Mouse (Mus musculus): ENCODE results near the gene Nppc. TPM values are rescaled to one million over a fixed set of nuclear protein-coding genes. Genes with fewer than 3 reads are reported as not detected.
A peak's percentile ranks its signal among the peaks of the same experiment; 100 is the strongest.

Nppc gene
- total RNA-seq (2021): 1 to 10 TPM; 7.1 to 8.0 TPM

GRCm38 (mm10) chr1:86670279-86671038 lies at the start of gene Nppc:
TSS of gene Nppc (minus strand) at chr1:86670571.
- DNase-seq: peak; percentile 78 to 82

DNA sequence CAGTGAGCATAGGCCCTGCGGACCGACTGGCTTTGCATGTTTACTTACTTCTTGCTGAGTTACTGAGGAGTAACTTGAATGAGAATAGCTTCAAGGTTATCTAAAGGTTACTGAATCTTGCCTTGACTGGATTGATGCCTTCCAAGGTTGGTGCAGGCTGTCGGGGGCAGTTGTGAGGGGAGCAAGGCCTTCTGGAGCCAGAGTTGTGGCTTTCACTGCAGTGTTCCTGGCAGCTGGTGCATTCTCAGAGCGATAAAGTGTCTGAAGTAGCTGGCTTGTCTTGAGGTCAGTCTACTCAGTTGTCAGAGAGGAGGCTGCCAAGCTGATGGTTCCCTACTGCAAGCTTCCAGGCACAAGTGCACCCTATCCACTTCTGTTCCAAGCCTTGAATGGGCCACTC lies 49.0 kb upstream of the Nppc start:
- no peak for DNase-seq

GRCm38 (mm10) chr1:86718190-86718589 lies 47.8 kb upstream of the Nppc start:
- DNase-seq: no peak

DNA sequence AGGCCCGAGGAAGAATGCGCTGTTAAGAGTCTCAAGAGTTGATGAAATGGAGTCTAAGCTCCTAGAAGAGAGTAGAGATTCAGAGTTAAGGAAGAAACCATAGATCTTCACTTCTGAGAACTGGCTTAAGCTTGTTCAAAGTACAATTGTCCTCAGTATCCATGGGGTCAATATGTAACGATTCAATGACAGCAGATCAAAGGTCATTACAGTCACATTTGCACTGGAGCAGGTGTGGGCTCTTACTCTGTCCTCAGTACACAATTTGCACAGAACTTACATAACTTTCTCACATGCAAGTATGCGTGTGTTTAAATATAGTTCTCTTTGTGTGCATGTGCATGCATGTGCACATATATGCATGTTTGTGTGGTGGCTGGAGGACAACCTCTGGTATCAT lies 42.7 kb upstream of the Nppc start:
- no peak for DNase-seq

DNA sequence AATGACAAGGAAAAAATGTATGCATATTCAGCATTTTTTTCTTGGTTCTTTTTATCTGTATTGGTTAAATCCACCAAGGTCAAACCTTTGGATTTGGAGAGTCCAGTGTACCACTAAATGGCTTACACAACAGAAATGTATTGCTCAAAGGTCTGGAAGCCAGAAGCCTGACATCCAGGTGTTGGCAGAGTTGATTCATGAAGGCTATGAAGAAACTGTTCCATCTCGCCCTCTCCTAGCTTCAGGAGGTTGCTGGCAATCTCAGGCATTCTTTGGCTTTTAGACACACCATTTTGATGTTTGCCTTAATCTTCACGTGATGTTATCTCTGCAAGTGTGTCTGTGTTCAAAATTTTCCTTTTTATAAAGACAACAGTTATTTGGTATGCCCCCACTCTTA lies 41.7 kb upstream of the Nppc start:
- DNase-seq: no peak

- DNase-seq: no peak
Observed at GRCm38 (mm10) chr1:86709546-86709945, 39.2 kb upstream of the Nppc start.

DNA sequence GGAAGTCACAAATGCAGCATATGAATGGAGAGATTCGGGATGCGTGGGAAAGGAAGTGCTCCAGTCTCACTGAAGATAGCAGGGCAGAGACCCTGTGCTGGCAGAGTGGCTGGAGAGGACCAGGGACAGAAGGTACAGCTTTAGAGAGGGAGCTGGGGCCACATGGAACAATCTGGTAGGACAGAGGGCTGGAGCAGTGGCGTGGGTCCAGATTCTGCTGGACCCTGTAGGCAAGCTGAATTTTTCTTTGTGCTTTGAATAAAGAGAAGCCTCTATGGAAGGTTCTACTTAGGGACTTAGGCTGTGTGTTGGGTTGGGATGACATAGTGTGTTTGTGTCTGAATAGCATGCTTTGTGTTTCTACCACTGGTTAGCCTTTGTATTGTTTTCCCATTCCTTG lies 35.1 kb upstream of the Nppc start:
- peak in 1 of 2 experiments; percentile 24 for DNase-seq

DNA sequence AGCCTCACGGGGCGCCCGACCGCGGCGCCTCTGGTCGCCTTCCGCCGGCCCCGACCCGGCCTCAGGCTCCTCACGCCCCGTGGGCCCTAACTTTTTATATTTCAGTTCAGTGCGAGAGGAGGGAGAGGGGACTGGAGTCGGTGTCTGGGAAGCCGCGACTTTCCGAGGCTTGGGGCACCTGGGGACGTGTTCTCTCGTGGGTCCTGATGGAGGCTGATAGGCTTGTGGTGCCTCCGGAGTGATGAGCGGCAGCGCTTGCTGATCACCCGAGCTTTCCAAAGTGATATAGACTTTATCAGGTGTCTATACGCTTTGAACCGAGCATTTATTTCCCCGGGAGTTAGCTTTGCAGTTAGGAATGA lies 33.6 kb upstream of the Nppc start:
- no peak for DNase-seq

GRCm38 (mm10) chr1:86703300-86703964 lies 33.1 kb upstream of the Nppc start, which contains the start of gene Dis3l2:
TSS of gene Dis3l2 (plus strand) at chr1:86703808.
- peak; percentile 88 for DNase-seq

GRCm38 (mm10) chr1:86700367-86700766 lies 30.0 kb upstream of the Nppc start:
- DNase-seq: no peak

DNA sequence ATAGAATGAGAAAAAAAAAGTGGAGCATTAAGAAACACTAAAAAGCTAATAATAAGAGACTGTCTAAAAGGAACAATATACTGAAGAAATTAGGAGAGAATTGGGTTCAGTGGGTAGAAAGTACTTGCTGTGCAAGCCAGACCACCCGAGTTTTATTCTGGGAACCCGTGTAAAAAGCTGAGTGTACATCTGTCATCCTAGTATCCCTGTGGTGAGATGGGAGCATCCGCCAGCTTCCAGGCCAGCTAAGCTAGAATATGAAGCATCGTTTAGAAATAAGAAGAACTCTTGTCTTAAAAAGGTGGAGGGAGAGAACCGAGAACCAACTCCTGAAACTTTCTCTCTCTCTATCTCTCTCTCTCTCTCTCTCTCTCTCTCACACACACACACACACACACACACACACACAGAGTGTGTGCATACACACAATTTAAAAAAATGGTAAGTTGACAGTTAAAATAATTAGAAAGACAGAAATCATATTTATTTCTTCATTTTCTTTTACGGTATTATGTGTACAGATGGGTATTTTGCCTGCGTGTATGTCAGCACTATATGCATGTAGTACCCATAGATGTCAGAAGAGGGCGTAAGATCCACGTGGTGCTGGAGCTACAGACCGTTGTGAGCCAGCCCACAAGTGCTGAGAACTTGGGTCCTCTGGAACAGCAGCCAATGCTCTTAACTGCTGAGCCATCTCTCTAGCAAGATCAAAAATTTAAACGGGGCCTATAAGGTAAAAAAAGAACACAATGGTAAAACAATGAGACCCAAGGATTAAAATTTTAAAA lies 29.2 kb upstream of the Nppc start:
- no peak for DNase-seq

- DNase-seq: no peak
Observed at GRCm38 (mm10) chr1:86698721-86699120, 28.4 kb upstream of the Nppc start.

DNA sequence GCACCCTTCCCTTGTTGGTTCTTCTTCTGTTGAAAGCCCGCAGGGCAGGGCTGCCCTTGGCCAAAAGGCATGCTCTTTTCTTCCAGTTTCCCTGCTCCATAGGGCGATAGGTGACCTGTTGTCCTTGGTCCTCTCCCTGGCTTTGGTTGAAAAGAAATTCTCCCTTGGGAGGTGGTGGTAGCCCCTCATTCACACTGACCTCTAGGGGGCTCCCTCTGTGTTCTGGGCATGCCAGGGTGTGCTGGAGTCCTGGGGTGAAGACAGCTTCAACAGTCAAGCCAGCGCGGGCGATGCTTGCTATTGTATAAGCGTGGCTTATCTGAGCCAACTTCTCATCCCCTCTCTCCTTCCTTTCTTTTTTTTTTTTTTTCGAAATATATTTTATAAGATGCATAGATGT lies 26.6 kb upstream of the Nppc start:
- DNase-seq: no peak

- no peak for DNase-seq
Observed at GRCm38 (mm10) chr1:86691027-86691426, 20.7 kb upstream of the Nppc start.

GRCm38 (mm10) chr1:86687236-86687635 lies 16.9 kb upstream of the Nppc start:
- no peak for DNase-seq

DNA sequence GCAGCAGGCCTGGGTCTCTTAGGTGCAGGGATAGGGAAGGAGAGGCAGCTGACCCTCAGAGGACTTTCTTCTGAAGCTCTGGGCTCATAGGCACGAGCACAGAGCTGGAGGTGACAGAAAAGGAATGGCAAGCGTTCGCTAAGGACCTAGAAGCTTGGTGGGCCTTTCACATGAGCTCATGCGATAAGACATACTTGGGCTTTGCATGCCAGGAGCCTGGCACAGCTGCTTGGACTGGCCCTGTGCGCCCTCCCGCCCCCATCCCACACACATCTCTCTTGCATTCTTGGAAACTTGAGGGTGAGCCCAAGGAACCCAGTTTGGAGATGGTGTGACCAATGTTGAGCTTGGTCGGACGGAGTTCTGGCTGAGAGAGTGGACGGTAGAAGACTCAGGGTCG lies 8.3 kb upstream of the Nppc start:
- DNase-seq: no peak

- DNase-seq: no peak
Observed at GRCm38 (mm10) chr1:86677624-86678023, 7.3 kb upstream of the Nppc start.

DNA sequence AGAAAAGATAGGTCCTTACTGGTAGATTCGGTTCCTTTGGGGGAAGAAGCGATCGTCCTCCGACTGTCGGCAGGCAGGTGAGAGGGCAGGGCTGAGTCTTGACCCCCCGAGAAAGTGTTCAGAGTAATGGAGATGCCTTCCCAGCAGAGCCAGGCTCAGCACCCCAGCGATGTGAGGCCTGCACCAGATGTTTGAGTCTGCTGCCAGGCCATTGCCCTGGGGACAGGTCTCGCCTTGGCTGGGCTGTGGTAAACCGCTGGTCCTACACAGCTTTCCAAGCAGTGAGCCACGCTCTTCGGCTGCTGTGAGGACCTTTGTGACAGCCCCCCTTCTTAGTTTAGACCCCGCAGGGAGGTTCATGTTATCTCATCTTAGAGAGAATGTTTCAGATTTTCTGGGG lies 4.8 kb upstream of the Nppc start:
- DNase-seq: no peak

- DNase-seq: peak; percentile 27 to 36
Observed at GRCm38 (mm10) chr1:86674385-86674784, 4.0 kb upstream of the Nppc start.

DNA sequence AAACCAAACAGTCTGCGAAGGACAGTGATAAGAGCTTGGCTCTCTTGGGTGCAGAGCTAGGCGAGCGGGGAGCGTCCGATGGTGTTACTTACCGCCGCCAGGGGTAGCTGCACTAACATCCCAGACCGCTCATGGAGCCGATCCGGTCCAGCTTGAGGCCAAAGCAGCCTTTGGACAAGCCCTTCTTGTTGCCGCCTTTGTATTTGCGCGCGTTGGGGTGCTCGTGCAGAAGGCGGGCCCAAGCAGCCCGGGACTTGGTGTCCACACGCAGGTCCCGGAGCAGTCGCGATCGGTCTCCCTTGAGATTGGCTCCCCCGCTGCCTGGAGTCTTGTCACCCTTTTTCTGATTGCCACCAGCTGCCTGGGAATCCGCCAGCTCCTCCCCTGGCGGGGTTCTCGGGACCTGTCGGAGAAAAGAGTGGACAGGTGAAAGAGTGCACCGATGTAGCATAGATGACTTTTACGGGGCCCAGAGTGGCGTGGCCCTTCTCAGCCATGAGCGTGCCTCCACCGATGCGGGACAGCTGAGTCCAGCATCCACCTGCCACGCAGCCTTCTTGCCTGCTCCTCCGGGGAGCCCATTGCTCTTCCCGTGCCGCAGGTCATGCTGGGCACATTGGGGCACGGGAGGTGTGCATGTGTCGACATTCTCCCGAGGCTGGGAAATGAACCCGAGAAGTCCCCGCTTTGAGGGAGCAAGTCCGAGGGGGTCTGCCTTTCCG lies 658 bp downstream of the Nppc start:
- peak; percentile 49 to 53 for DNase-seq

GRCm38 (mm10) chr1:86665091-86665490 lies 5.3 kb downstream of the Nppc start:
- DNase-seq: no peak

GRCm38 (mm10) chr1:86657071-86657470 lies 13.3 kb downstream of the Nppc start:
- DNase-seq: no peak

GRCm38 (mm10) chr1:86652675-86653074 lies 17.7 kb downstream of the Nppc start:
- DNase-seq: no peak

All from layer of hippocampus, postnatal 36 days (tissue).